Mouse (Mus musculus) heart, postnatal 0 days (tissue): ENCODE measurements at regions not wholly inside any gene's neighbourhood (a gene's known extent, or its start where the extent isn't known, plus 50 kb on each side); places are given as distances from the start of the nearest gene placed in this dataset. TPM values are rescaled to one million over a fixed set of nuclear protein-coding genes. Genes with fewer than 3 reads are reported as not detected.

Experiments used
- ATAC-seq: fragments of 200-750 bp; cut with Nextera tagmentation; 2 replicates; pipeline ENCODE4 v1.8.0; 2017; ENCODE audit warnings: low read depth, moderate number of reproducible peaks, moderate library complexity; ENCODE audit not compliant: insufficient read depth
- DNase-seq: peaks from one replicate; pipeline ENCODE4 v3.0.0-alpha.2; 2016; ENCODE audit warnings: low spot score
- H3K27ac ChIP-seq: fragments of 300-500 bp; sonication (generic); 2 replicates; pipeline ENCODE4 v1.5.1; 2014; ENCODE audit warnings: low read depth, mild to moderate bottlenecking
- H3K27me3 ChIP-seq: fragments of 300-500 bp; sonication (generic); 2 replicates; pipeline ENCODE4 v1.6.1; 2014; ENCODE audit warnings: low read length, mixed read lengths; ENCODE audit not compliant: control insufficient read depth, insufficient read depth
- H3K36me3 ChIP-seq: fragments of 300-500 bp; sonication (generic); replicated peaks from 2 replicates; pipeline ENCODE4 v1.6.1; 2014; ENCODE audit warnings: low read length, mixed read lengths; ENCODE audit not compliant: control insufficient read depth, insufficient read depth
- H3K4me1 ChIP-seq: fragments of 300-500 bp; sonication (generic); 2 replicates; pipeline ENCODE4 v1.6.1; 2014; ENCODE audit warnings: antibody characterized with exemption; ENCODE audit not compliant: control insufficient read depth, insufficient read depth
- H3K4me2 ChIP-seq: fragments of 300-500 bp; sonication (generic); 2 replicates; pipeline ENCODE4 v1.6.1; 2014; ENCODE audit warnings: low read depth, mild to moderate bottlenecking, low read length, moderate library complexity
- H3K4me3 ChIP-seq: fragments of 300-500 bp; sonication (generic); 2 replicates; pipeline ENCODE4 v1.5.1; 2014; ENCODE audit warnings: low read depth, low read length
- H3K9ac ChIP-seq: fragments of 300-500 bp; sonication (generic); replicated peaks from 2 replicates; pipeline ENCODE4 v1.6.1; 2014; ENCODE audit warnings: low read depth, low read length, mixed read lengths
- H3K9me3 ChIP-seq: fragments of 300-500 bp; sonication (generic); replicated peaks from 2 replicates; pipeline ENCODE4 v1.6.1; 2016; ENCODE audit warnings: low read length; ENCODE audit not compliant: control insufficient read depth
- CTCF ChIP-seq: IDR thresholded peaks from 2 replicates; pipeline ENCODE4 v1.5.1; 2016; ENCODE audit warnings: antibody characterized with exemption, control low read depth, low read depth
- EP300 ChIP-seq: IDR thresholded peaks from 2 replicates; pipeline ENCODE4 v1.6.1; 2016; ENCODE audit warnings: antibody characterized with exemption, low read depth
- WGBS: fragments of 180-500 bp; shearing (Covaris S2); extraction: QIAGEN DNeasy Blood & Tissue Kit; methylation state at CpG from one replicate; pipeline ENCODE4 v1.1.7; 2014; 5-methylcytosine and 5-hydroxymethylcytosine counted together
- microRNA-seq: library from miRNA; unstranded; fragments of <30 nt; microRNA quantifications from one replicate; pipeline ENCODE4, GENCODE M21; 2016

DNA sequence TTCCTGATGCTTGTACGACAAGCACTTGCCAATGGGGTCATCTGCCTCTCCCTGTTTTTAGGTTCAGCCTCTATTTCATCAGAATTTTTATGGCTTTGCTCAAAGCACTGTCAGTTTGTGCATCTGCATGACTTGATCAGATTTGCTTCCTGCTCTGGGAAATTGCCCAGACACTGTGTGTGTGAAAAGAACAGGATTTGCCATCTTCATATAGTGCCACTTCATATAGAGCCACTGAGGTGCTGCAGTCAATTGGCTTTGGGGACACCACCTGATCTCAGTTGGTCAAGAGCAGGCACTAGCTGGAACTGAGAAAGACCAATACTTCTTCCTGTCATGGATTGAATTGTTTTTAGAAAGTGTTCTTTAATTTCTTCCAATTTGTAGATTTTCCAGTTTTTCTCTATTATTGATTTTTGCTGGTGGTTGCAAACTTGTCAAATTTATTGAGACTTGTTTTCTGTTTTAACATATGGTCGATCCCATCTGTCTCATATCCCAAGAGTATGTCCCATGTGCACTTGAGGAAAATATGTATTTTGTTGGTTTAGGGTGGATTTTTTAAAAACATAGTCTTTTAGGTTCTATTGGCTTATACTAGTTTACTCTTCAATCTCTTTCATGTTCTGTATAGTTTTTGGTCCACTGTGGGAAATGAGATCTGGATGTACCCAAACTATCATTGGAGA is 62.8 kb upstream of the Arg1 start:
- H3K4me2 ChIP-seq, result no peak overlapping the region
- TF ChIP-seq EP300, result no peak
- no peak for TF ChIP-seq CTCF
- no peaks in the 10 kb centered on the region for H3K36me3 ChIP-seq
- no peaks in the 10 kb centered on the region for H3K4me1 ChIP-seq
- H3K9me3 ChIP-seq, result no peaks in the 10 kb centered on the region
- ATAC-seq (no peak), DNase-seq (no peak)
- 81% methylated on average over 2 of the region's 2 CpGs for WGBS
- no peak overlapping the region for H3K9ac ChIP-seq
- H3K4me3 ChIP-seq, result no peak overlapping the region
- H3K27me3 ChIP-seq, result no peaks in the 10 kb centered on the region
- no peak overlapping the region for H3K27ac ChIP-seq

DNA sequence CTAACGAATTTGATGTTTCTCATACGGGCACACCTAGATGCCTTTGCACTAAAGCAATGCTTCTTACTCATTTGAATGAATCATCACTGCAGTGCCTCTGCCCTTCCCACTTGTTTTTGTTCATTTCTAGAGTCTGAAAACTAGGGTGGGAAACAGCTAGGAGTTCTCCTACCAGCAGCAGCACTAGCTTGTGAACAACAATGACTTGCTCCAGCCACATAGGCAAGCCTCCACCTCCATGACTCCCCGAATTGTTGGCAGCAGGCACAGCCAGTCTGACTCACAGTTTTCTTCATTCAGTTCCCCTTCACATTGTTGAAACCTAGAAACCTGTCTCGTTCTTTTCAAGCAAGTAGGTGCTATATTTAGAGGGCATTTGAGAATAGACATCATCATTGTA is 57.5 kb upstream of the Arg1 start:
- H3K27ac ChIP-seq, result no peak overlapping the region

DNA sequence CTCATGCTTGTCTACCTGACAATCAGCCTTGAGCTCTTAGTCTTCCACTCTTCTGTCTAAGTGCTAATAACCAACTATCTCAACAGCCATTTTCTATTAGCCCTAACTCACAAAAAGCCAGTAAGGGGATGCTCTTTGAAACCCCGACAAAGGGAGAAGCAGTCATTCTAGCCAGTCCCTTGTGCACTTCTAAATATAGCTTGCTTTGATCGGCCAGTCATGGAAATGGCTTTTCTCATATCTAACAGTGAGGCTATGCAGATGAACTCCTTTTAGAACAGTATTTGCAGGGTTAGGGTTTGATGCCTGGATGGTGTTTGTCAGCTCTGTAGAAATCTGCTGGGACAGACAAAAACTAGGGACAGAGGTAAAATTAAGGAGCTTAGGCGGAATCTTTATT is 54.5 kb upstream of the Arg1 start:
- ATAC-seq (no peak), DNase-seq (no peak)
- no peaks in the 10 kb centered on the region for H3K27me3 ChIP-seq
- H3K27ac ChIP-seq, result no peak overlapping the region
- no peak overlapping the region for H3K9ac ChIP-seq
- peaks cover 14% of the 10 kb centered on the region; the same call in 1 of the 2 replicates for H3K9me3 ChIP-seq
- H3K4me3 ChIP-seq, result no peak overlapping the region
- TF ChIP-seq EP300, result no peak
- 40% methylated on average over 3 of the region's 3 CpGs for WGBS
- H3K4me2 ChIP-seq, result no peak overlapping the region
- H3K4me1 ChIP-seq, result no peaks in the 10 kb centered on the region
- H3K36me3 ChIP-seq, result no peaks in the 10 kb centered on the region

More for the DNA sequence above, 57.5 kb upstream of the Arg1 start:
- Histone ChIP-seq H3K4me3 (no peak overlapping the region), H3K9ac (no peak overlapping the region), H3K4me2 (no peak overlapping the region), H3K9me3 (peaks cover 14% of the 10 kb centered on the region; the same call in 1 of the 2 replicates), H3K36me3 (no peaks in the 10 kb centered on the region), H3K4me1 (no peaks in the 10 kb centered on the region), H3K27me3 (no peaks in the 10 kb centered on the region)
- ATAC-seq, result no peak
- no peak for DNase-seq
- WGBS, result 70% methylated on average over 4 of the region's 4 CpGs
- TF ChIP-seq EP300, result no peak

Small RNA genes lying in the stretch of these regions (microRNA-seq; reads per million reads assigned to microRNA genes)
- gene Gm22566, result not detected
